ENCODE assay signal across 8 mouse cellular contexts in the genomic region with DNA sequence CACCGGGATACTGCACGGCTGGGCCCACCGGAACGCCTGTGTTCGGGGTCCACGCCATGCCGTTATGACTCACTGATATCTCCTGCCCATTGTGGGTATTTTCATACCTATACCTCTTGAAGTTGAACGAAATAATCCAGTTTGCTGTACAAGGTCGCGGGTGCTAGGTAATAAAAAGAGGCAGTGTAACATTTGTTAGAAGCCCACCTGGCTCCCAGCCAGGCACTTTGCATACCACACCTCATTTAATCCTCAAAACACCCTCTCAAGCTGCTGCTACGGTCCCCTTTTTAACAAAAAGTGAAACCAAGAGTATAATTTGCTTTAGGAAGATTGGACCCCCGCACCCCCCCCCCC. TPM values are rescaled to one million over a fixed set of nuclear protein-coding genes. Genes with fewer than 3 reads are reported as not detected.
DNase-seq lines count a peak whose midpoint lies in the region; ATAC-seq and TF ChIP-seq lines count a peak whose summit lies in the region.

No protein-coding gene starts in this region.

- H3K36me3 ChIP-seq in megakaryocyte, embryonic 14.5 days (replicated peaks; ENCODE audit: low read length): no peaks in the 10 kb centered on the region
- no peaks in the 10 kb centered on the region for H3K36me3 ChIP-seq in limb, embryonic 12.5 days
- no peaks in the 10 kb centered on the region for H3K36me3 ChIP-seq in splenic B cell, adult 2 months (ENCODE audit: control insufficient read depth, insufficient read depth, low read length, poor library complexity, severe bottlenecking)

- H3K27me3 ChIP-seq in cerebellum, adult 2 months (ENCODE audit: control insufficient read depth, insufficient read depth, low read length): no peaks in the 10 kb centered on the region
- H3K27me3 ChIP-seq in megakaryocyte, embryonic 14.5 days (replicated peaks): no peaks in the 10 kb centered on the region
- H3K27me3 ChIP-seq in limb, embryonic 12.5 days: 0 out of 2 replicates have a peak, but pooled peaks cover 4% of the 10 kb centered on the region
- H3K27me3 ChIP-seq in splenic B cell, adult 2 months (ENCODE audit: control insufficient read depth, insufficient read depth, low read length, poor library complexity, severe bottlenecking): no peaks in the 10 kb centered on the region

- H3K9ac ChIP-seq in limb, embryonic 12.5 days (replicated peaks): peak overlapping the region; percentile 99

- 10% methylated on average over 12 of the region's 12 CpGs for WGBS in cerebellum, adult 2 months
- WGBS in limb, embryonic 12.5 days: 3% methylated on average over 12 of the region's 12 CpGs

- peak overlapping the region; percentile 71 for H3K4me2 ChIP-seq in limb, embryonic 12.5 days

- no peaks in the 10 kb centered on the region for H3K9me3 ChIP-seq in megakaryocyte, embryonic 14.5 days
- no peaks in the 10 kb centered on the region for H3K9me3 ChIP-seq in limb, embryonic 12.5 days

- H3K27ac ChIP-seq in cerebellum, adult 2 months (ENCODE audit: insufficient read depth, low read length): no peak overlapping the region
- peak overlapping the region; percentile 96 for H3K27ac ChIP-seq in limb, embryonic 12.5 days

- intact Hi-C loops in left cerebral cortex, postnatal 25 days (cut with DNase I): no loop called here
- intact Hi-C loops in gastrocnemius, postnatal 14 days (cut with DNase I; ENCODE audit: low total_unique reads): no loop called here

- no peaks in the 10 kb centered on the region for H3K4me1 ChIP-seq in cerebellum, adult 2 months (ENCODE audit: control insufficient read depth, insufficient read depth, low read length)
- peaks cover 80% of the 10 kb centered on the region for H3K4me1 ChIP-seq in megakaryocyte, embryonic 14.5 days
- H3K4me1 ChIP-seq in limb, embryonic 12.5 days (replicated peaks): peaks cover 62% of the 10 kb centered on the region

- peak overlapping the region; percentile 73 for H3K4me3 ChIP-seq in cerebellum, adult 2 months (replicated peaks; ENCODE audit: insufficient read depth, low read depth, low read length)
- peak overlapping the region; percentile 98 for H3K4me3 ChIP-seq in megakaryocyte, embryonic 14.5 days (replicated peaks)
- H3K4me3 ChIP-seq in limb, embryonic 12.5 days (replicated peaks): peak overlapping the region; percentile 93

- no peak for DNase-seq in cerebellum, adult 2 months
- DNase-seq in splenic B cell, adult 2 months (ENCODE audit: low read depth, low spot score): peak; percentile 66
- DNase-seq in left cerebral cortex, postnatal 25 days (ENCODE audit: low spot score in 2 of 2): no peak
- DNase-seq in gastrocnemius, postnatal 14 days: no peak

- no peak for TF ChIP-seq POLR2A in cerebellum, adult 2 months (IDR thresholded peaks at IDR 0.05; ENCODE audit: borderline replicate concordance, insufficient read depth, low read length)

- TF ChIP-seq CTCF in cerebellum, adult 2 months (IDR thresholded peaks at IDR 0.05; ENCODE audit: borderline replicate concordance, insufficient read depth, low read depth, low read length): no peak

- ATAC-seq in cerebellum, adult (ENCODE audit: insufficient number of reproducible peaks, low FRiP score, low TSS enrichment): no peak; the same call in 1 of the 2 replicates
- no peak for ATAC-seq in megakaryocyte, adult 5-6 weeks (ENCODE audit: poor library complexity, severe bottlenecking)
- ATAC-seq in limb, embryonic 12.5 days (ENCODE audit: insufficient number of reproducible peaks, insufficient read depth, low FRiP score, low TSS enrichment, low read depth): no peak

RNA-seq across cellular contexts. Expression of a gene that starts 0.6 kb away (rescaled TPM):
- 89.3 and 97.0 TPM in 2 replicates for polyA plus RNA-seq in cerebellum, adult 2 months (2012; rRNA removed)
- 6.3 and 7.2 TPM in 2 replicates for polyA plus RNA-seq in megakaryocyte, embryonic 14.5 days (2012; ENCODE audit: insufficient read depth, low replicate concordance)
- total RNA-seq in megakaryocyte, adult 5-6 weeks (2015): 86.9 and 97.6 TPM in 2 replicates
- 68.1 and 75.5 TPM in 2 replicates for total RNA-seq in megakaryocyte, adult 5-6 weeks (2017)
- 84.1 and 88.4 TPM in 2 replicates for polyA plus RNA-seq in limb, embryonic 12.5 days (2016; fragmentation: Nextera tagmentation; extraction: Ambion mirVana)
- total RNA-seq in left cerebral cortex, postnatal 25 days (2021): 10 to 100 TPM; 30.5 to 30.8 TPM
- total RNA-seq in gastrocnemius, postnatal 14 days (2021): 10 to 100 TPM; 18.4 to 18.9 TPM
